Mouse (Mus musculus) right cerebral cortex, postnatal 36 days (tissue): ENCODE results near the gene Lat2.

ENCODE experiments used
- DNase-seq, 2 experiments: peaks; one replicate each; pipeline ENCODE4 v3.0.0; 2022; ENCODE audit warnings: low spot score in 2 of 2, mixed read lengths in 1 of 2

Lat2 gene

GRCm38 (mm10) chr5:134571730-134572507 lies 42.9 kb downstream of the Lat2 start:
- DNase-seq = no peak

GRCm38 (mm10) chr5:134568964-134569491 lies 45.8 kb downstream of the Lat2 start:
- peak in 1 of 2 experiments; percentile 33 for DNase-seq

DNA sequence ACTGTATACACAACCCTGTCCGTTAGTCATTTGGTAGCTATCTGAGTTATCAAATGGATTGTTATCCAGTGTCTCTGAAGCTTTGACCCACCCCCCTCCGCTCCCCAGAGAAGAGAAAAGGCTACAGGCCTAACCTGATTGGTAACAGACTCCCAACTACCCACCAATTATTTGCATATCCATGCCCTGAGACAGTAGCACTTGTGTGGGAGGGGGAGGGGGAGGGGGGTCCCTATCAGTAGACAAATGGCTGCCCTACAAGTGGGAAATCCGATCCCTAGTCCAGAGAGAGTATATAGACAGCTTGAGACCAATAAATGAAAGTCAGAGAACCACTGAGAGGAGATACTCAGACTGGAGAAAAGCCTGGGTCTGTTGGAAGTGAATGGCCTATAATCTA lies 46.8 kb downstream of the Lat2 start:
- no peak for DNase-seq

GRCm38 (mm10) chr5:134567445-134567844 lies 47.4 kb downstream of the Lat2 start:
- DNase-seq = no peak

DNA sequence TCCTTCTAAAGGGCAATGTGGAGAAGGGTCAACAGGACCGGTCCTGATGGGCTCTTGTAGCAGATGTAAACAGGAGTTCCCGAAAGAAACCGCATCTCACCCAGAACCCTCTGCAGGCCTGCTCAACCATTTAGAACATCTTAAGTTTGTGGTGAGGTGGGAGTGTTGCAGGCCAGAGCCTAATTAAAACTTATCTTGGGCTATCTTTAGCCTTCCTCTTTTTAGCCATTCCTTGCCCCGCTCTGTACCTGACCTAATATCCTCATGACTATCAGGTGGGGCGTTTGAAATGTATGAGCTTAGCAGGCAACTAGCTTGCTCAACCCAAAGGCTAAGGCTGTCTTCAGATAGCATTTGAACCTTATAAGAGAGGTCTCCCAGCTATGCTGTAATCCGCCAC lies 49.1 kb downstream of the Lat2 start:
- DNase-seq = no peak

GRCm38 (mm10) chr5:134564272-134564671 lies 50.6 kb downstream of the Lat2 start:
- DNase-seq = no peak

DNA sequence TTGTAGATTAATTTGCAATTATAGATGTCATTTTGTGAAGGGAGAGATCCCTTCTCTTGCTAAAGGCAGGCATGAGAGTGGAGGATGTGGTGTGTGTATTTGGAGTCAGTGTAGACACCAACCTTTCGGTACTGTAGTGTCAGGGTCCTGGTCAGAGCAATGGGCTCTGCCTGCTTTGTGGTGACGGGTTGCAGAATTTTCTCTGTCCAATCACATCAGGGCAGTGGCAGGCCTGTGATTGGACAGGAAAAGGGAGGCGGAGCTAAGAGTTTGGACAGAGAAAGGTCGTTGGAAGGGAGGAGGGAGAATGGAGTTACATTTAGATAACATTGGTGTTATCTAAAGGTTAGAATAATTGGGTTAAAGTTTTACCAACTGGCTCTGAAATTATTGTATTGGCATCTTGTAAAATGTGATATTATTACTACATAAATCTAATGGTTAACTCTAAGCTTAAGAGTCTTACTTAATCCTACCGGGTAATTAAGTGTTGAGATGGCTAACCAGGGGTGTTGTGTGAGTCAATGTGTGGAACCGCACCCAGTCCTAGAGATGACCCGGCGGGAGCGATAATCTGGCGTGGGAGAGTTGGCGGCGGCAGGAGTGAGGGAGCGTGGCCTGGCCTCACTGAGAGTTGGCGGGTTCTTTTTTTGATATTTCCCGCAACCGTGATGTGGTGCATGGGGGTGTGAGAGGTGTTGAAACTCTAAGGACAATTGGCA lies 54.2 kb downstream of the Lat2 start:
- DNase-seq = no peak

DNA sequence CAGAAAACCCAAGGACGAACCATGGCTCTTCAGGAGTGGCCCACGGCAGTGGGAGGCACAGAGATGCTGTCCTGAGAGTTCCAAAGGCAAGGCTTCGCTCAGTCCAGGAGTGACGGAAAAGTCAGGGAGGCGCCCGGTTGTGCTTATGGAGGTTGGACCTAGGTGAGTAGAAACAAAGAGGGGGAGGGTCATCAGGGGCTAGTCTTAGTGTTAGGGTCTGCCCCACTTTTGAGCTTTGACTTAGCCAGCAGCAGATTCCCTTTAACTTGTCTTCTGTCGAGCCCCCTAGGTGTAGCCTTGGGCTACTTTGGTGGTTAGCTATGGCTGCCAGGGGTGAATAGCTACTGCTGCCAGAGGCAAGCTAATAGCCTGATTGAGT lies 54.8 kb downstream of the Lat2 start, which contains the start of gene Syna:
TSS of gene Syna (minus strand) at position 101 of the 379 bp plus-strand sequence.
- DNase-seq = no peak

GRCm38 (mm10) chr5:134555463-134556164 lies 59.2 kb downstream of the Lat2 start:
- DNase-seq = peak; percentile 83 to 84

GRCm38 (mm10) chr5:134553951-134554546 lies 60.8 kb downstream of the Lat2 start:
- DNase-seq = no peak

DNA sequence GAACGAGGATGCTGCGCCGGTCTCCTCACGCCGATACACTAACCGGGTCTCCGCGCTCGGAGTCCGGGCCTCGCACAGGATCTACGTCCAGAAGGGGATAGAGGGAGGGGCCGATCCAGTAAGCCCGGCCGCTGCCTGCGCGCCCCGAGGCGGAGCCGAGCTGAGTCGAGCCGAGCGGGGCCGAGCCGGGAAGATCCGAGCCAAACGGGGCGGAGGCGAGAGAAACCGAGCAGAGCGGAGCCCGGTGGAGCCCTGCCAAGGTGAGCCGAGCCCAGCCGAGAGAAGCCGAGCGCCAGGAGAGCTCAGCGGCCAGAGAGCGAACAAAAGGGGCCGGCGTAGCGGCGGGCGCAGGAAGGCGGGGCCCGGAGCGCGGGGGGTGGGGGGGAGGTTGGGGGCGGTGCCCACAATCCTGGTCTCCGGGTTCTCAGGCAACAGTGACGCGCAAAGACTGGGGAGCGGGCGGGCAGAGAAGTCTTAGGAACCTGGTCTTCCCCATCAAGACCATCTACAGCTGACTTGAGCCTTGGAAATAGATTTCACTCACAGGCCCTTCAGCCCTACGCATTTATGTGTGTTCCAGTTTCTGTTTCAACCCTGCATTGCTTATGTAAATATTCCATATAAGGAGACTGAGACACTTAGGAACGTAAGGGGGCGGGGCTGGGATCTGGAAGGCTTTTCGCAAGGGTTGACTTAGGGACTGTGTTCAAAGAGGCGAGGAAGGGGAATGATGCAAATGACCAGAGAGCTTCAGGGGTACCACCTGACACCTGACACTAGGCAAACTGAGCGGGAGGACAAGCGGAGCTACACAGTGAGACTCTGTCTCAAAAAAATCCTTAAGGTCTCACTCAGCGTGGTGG lies 62.5 kb downstream of the Lat2 start, which contains the start of gene Clip2:
TSS of gene Clip2 (minus strand) at position 325 of the 863 bp plus-strand sequence.
- peak; percentile 97 for DNase-seq

- peak in 1 of 2 experiments; percentile 49 for DNase-seq
Observed at GRCm38 (mm10) chr5:134551233-134552109, 63.4 kb downstream of the Lat2 start.

DNA sequence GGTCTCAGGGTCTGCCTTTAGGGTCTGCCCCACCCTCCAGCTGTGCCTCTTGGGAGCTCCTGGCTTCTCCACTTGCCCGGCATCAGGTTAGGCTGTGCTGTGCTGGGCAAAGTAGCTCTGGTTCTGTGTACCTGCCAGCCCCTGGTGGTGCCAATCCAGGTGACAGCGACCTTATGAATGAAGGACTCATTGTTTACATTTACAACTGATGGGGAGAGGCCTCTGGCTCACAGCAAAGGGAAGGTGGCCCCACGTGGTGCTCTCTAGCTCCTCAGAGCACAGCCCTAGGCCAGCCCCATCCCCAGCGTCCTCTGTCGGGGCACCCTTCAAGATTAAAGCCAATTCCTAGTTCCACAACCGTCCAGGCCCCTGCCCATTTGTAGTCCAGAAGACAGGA lies 64.0 kb downstream of the Lat2 start:
- DNase-seq = no peak
